Mouse (Mus musculus): ENCODE results near the gene Gtsf1. TPM values are rescaled to one million over a fixed set of nuclear protein-coding genes. Genes with fewer than 3 reads are reported as not detected.

The Gtsf1 gene
- polyA plus RNA-seq, 1 experiment from 2014 or later: not detected

GRCm38 (mm10) chr15:103372461-103372860 is 57.8 kb downstream of the Gtsf1 start:
- Histone ChIP-seq H3K9me3 (no peaks in the 10 kb centered on the region), H3K27ac (no peak overlapping the region), H3K36me3 (no peaks in the 10 kb centered on the region), H3K9ac (no peak overlapping the region), H3K4me3 (no peak overlapping the region), H3K4me2 (replicated peaks) (no peak overlapping the region), H3K27me3 (no peaks in the 10 kb centered on the region), H3K4me1 (peaks cover 41% of the 10 kb centered on the region)
- no peak for ATAC-seq (ENCODE audit: low FRiP score, low read depth)

- H3K4me2 ChIP-seq (replicated peaks): no peak overlapping the region
- no peak overlapping the region for H3K4me3 ChIP-seq
- no peak overlapping the region for H3K9ac ChIP-seq
- no peaks in the 10 kb centered on the region for H3K36me3 ChIP-seq
- H3K4me1 ChIP-seq: peaks cover 41% of the 10 kb centered on the region
- 72% methylated on average over 1 of the region's 1 CpGs for WGBS
- H3K27me3 ChIP-seq: no peaks in the 10 kb centered on the region
- 0 out of 2 replicates have a peak overlapping the region, but pooled peaks have one; percentile 17 for H3K27ac ChIP-seq
- no peaks in the 10 kb centered on the region for H3K9me3 ChIP-seq
- peak; percentile 17; the same call in 1 of the 2 replicates for ATAC-seq (ENCODE audit: low FRiP score, low read depth)
These were observed 58.5 kb downstream of the Gtsf1 start for GRCm38 (mm10) chr15:103371741-103372140.

- 0 out of 2 replicates have a peak overlapping the region, but pooled peaks have one; percentile 17 for H3K27ac ChIP-seq
- no peaks in the 10 kb centered on the region for H3K9me3 ChIP-seq
- H3K4me2 ChIP-seq (replicated peaks): no peak overlapping the region
- H3K4me1 ChIP-seq: peaks cover 36% of the 10 kb centered on the region
- no peaks in the 10 kb centered on the region for H3K36me3 ChIP-seq
- ATAC-seq (ENCODE audit: low FRiP score, low read depth): peak; percentile 52; the same call in 1 of the 2 replicates
- H3K27me3 ChIP-seq: no peaks in the 10 kb centered on the region
- H3K4me3 ChIP-seq: no peak overlapping the region
- WGBS: 4% methylated on average over 2 of the region's 2 CpGs
- H3K9ac ChIP-seq: no peak overlapping the region
These were observed 59.1 kb downstream of the Gtsf1 start for GRCm38 (mm10) chr15:103371208-103371607.

GRCm38 (mm10) chr15:103370462-103370861 is 59.8 kb downstream of the Gtsf1 start:
- no peaks in the 10 kb centered on the region for H3K27me3 ChIP-seq
- no peaks in the 10 kb centered on the region for H3K9me3 ChIP-seq
- no peak for ATAC-seq (ENCODE audit: low FRiP score, low read depth)
- no peak overlapping the region for H3K9ac ChIP-seq
- H3K27ac ChIP-seq: no peak overlapping the region; the same call in 1 of the 2 replicates
- no peak overlapping the region for H3K4me2 ChIP-seq (replicated peaks)
- H3K4me1 ChIP-seq: peaks cover 35% of the 10 kb centered on the region
- no peaks in the 10 kb centered on the region for H3K36me3 ChIP-seq
- WGBS: 39% methylated on average over 4 of the region's 4 CpGs
- no peak overlapping the region for H3K4me3 ChIP-seq

GRCm38 (mm10) chr15:103369123-103369522 is 61.1 kb downstream of the Gtsf1 start:
- no peak overlapping the region for H3K4me2 ChIP-seq (replicated peaks)
- H3K27me3 ChIP-seq: no peaks in the 10 kb centered on the region
- H3K4me3 ChIP-seq: no peak overlapping the region
- no peak overlapping the region for H3K27ac ChIP-seq
- no peaks in the 10 kb centered on the region for H3K36me3 ChIP-seq
- ATAC-seq (ENCODE audit: low FRiP score, low read depth): no peak
- 79% methylated on average over 1 of the region's 1 CpGs for WGBS
- H3K9me3 ChIP-seq: no peaks in the 10 kb centered on the region
- peaks cover 47% of the 10 kb centered on the region for H3K4me1 ChIP-seq
- no peak overlapping the region for H3K9ac ChIP-seq

- ATAC-seq (ENCODE audit: low FRiP score, low read depth): no peak
- no peak overlapping the region for H3K4me3 ChIP-seq
- peaks cover 2% of the 10 kb centered on the region; the same call in 1 of the 2 replicates for H3K36me3 ChIP-seq
- H3K4me2 ChIP-seq (replicated peaks): no peak overlapping the region
- H3K4me1 ChIP-seq: peaks cover 51% of the 10 kb centered on the region
- WGBS: 76% methylated on average over 4 of the region's 4 CpGs
- H3K27ac ChIP-seq: no peak overlapping the region
- H3K9ac ChIP-seq: no peak overlapping the region
- H3K9me3 ChIP-seq: no peaks in the 10 kb centered on the region
- no peaks in the 10 kb centered on the region for H3K27me3 ChIP-seq
These were observed 61.9 kb downstream of the Gtsf1 start for GRCm38 (mm10) chr15:103368179-103368940.

GRCm38 (mm10) chr15:103366376-103367149 is 63.7 kb downstream of the Gtsf1 start, which contains the start of gene Itga5:
Gene Itga5 (minus strand): TSS chr15:103366763.
- H3K9me3 ChIP-seq: no peaks in the 10 kb centered on the region
- WGBS: under 1% methylated on average over 49 of the region's 51 CpGs
- H3K4me3 ChIP-seq: peak within 1 kb of the TSS; percentile 97
- H3K27me3 ChIP-seq: no peaks in the 10 kb centered on the region
- peak; percentile 73 for ATAC-seq (ENCODE audit: low FRiP score, low read depth)
- H3K4me1 ChIP-seq: peaks cover 47% of the 10 kb centered on the region
- peaks cover 2% of the 10 kb centered on the region; the same call in 1 of the 2 replicates for H3K36me3 ChIP-seq
- H3K27ac ChIP-seq: peak within 1 kb of the TSS; percentile 93
- peak within 1 kb of the TSS; percentile 95 for H3K9ac ChIP-seq
- H3K4me2 ChIP-seq (replicated peaks): peak within 1 kb of the TSS; percentile 73

GRCm38 (mm10) chr15:103365471-103366375 is 64.5 kb downstream of the Gtsf1 start:
- peak overlapping the region; percentile 97 for H3K4me3 ChIP-seq
- no peaks in the 10 kb centered on the region for H3K27me3 ChIP-seq
- H3K9me3 ChIP-seq: no peaks in the 10 kb centered on the region
- H3K9ac ChIP-seq: peak overlapping the region; percentile 95
- ATAC-seq (ENCODE audit: low FRiP score, low read depth): peak; percentile 58; the same call in 1 of the 2 replicates
- WGBS: under 1% methylated on average over 51 of the region's 51 CpGs
- H3K27ac ChIP-seq: peak overlapping the region; percentile 93
- peaks cover 2% of the 10 kb centered on the region; the same call in 1 of the 2 replicates for H3K36me3 ChIP-seq
- H3K4me1 ChIP-seq: peaks cover 41% of the 10 kb centered on the region
- peak overlapping the region; percentile 73 for H3K4me2 ChIP-seq (replicated peaks)

- ATAC-seq (ENCODE audit: low FRiP score, low read depth): no peak
- Histone ChIP-seq H3K4me2 (replicated peaks) (peak overlapping the region; percentile 73), H3K9me3 (no peaks in the 10 kb centered on the region), H3K36me3 (peaks cover 2% of the 10 kb centered on the region; the same call in 1 of the 2 replicates), H3K4me3 (peak overlapping the region; percentile 97), H3K27me3 (no peaks in the 10 kb centered on the region), H3K9ac (peak overlapping the region; percentile 95), H3K4me1 (peaks cover 39% of the 10 kb centered on the region), H3K27ac (no peak overlapping the region; the same call in 1 of the 2 replicates)
- WGBS: 45% methylated on average over 4 of the region's 4 CpGs
These were observed 65.5 kb downstream of the Gtsf1 start for GRCm38 (mm10) chr15:103364761-103365160.

GRCm38 (mm10) chr15:103363809-103364208 is 66.5 kb downstream of the Gtsf1 start:
- no peak overlapping the region for H3K4me2 ChIP-seq (replicated peaks)
- no peak for ATAC-seq (ENCODE audit: low FRiP score, low read depth)
- peaks cover 2% of the 10 kb centered on the region; the same call in 1 of the 2 replicates for H3K36me3 ChIP-seq
- no peaks in the 10 kb centered on the region for H3K9me3 ChIP-seq
- H3K9ac ChIP-seq: 0 out of 2 replicates have a peak overlapping the region, but pooled peaks have one; percentile 35
- no peak overlapping the region for H3K4me3 ChIP-seq
- WGBS: 69% methylated on average over 1 of the region's 1 CpGs
- no peak overlapping the region for H3K27ac ChIP-seq
- peaks cover 48% of the 10 kb centered on the region for H3K4me1 ChIP-seq
- H3K27me3 ChIP-seq: no peaks in the 10 kb centered on the region

GRCm38 (mm10) chr15:103362950-103363349 is 67.3 kb downstream of the Gtsf1 start:
- H3K36me3 ChIP-seq: peaks cover 5% of the 10 kb centered on the region; the same call in 1 of the 2 replicates
- H3K9ac ChIP-seq: no peak overlapping the region
- H3K27ac ChIP-seq: no peak overlapping the region
- no peak overlapping the region for H3K4me2 ChIP-seq (replicated peaks)
- 90% methylated on average over 3 of the region's 3 CpGs for WGBS
- H3K9me3 ChIP-seq: no peaks in the 10 kb centered on the region
- peaks cover 53% of the 10 kb centered on the region for H3K4me1 ChIP-seq
- H3K27me3 ChIP-seq: no peaks in the 10 kb centered on the region
- no peak overlapping the region for H3K4me3 ChIP-seq
- ATAC-seq (ENCODE audit: low FRiP score, low read depth): no peak
